Mouse (Mus musculus): Measurements from ENCODE around the gene Gucy2e.

Gene Gucy2e

GRCm38 (mm10) chr11:69236061-69236925 is 543 bp downstream of the Gucy2e start:
- no peak for DNase-seq (ENCODE audit: low spot score in 2 of 2)

- peak; percentile 23 to 43 for DNase-seq (ENCODE audit: low spot score in 2 of 2)
Measured at GRCm38 (mm10) chr11:69235285-69236060, 1.4 kb downstream of the Gucy2e start.

GRCm38 (mm10) chr11:69233141-69233540 is 3.7 kb downstream of the Gucy2e start:
- DNase-seq (ENCODE audit: low spot score in 2 of 2): no peak

- DNase-seq (ENCODE audit: low spot score in 2 of 2): no peak
Measured at GRCm38 (mm10) chr11:69230420-69230819, 6.4 kb downstream of the Gucy2e start.

- DNase-seq (ENCODE audit: low spot score in 2 of 2): no peak
Measured at GRCm38 (mm10) chr11:69225715-69226114, 11.1 kb downstream of the Gucy2e start.

- DNase-seq (ENCODE audit: low spot score in 2 of 2): no peak
Measured at GRCm38 (mm10) chr11:69223101-69223500, 13.7 kb downstream of the Gucy2e start.

- no peak for DNase-seq (ENCODE audit: low spot score in 2 of 2)
Measured at GRCm38 (mm10) chr11:69221070-69221469, 15.8 kb downstream of the Gucy2e start.

GRCm38 (mm10) chr11:69218661-69219060 is 18.2 kb downstream of the Gucy2e start:
- no peak for DNase-seq (ENCODE audit: low spot score in 2 of 2)

- DNase-seq (ENCODE audit: low spot score in 2 of 2): no peak
Measured at GRCm38 (mm10) chr11:69217411-69217810, 19.4 kb downstream of the Gucy2e start.

- peak in 1 of 2 experiments; percentile 26 for DNase-seq (ENCODE audit: low spot score in 2 of 2)
Measured at GRCm38 (mm10) chr11:69211431-69211830, 25.4 kb downstream of the Gucy2e start.

- no peak for DNase-seq (ENCODE audit: low spot score in 2 of 2)
Measured at GRCm38 (mm10) chr11:69202469-69203230, 34.2 kb downstream of the Gucy2e start.

- DNase-seq (ENCODE audit: low spot score in 2 of 2): no peak
Measured at GRCm38 (mm10) chr11:69200231-69200630, 36.6 kb downstream of the Gucy2e start.

- no peak for DNase-seq (ENCODE audit: low spot score in 2 of 2)
Measured at GRCm38 (mm10) chr11:69199251-69199650, 37.6 kb downstream of the Gucy2e start.

GRCm38 (mm10) chr11:69197743-69198142 is 39.1 kb downstream of the Gucy2e start, which contains the start of gene Alox8:
Gene Alox8, minus strand, starts transcription at chr11:69197843.
- no peak for DNase-seq (ENCODE audit: low spot score in 2 of 2)

- DNase-seq (ENCODE audit: low spot score in 2 of 2): no peak
Measured at GRCm38 (mm10) chr11:69197194-69197593, 39.6 kb downstream of the Gucy2e start.

GRCm38 (mm10) chr11:69196766-69197165 is 40.1 kb downstream of the Gucy2e start:
- DNase-seq (ENCODE audit: low spot score in 2 of 2): no peak

GRCm38 (mm10) chr11:69192840-69193239 is 44.0 kb downstream of the Gucy2e start:
- DNase-seq (ENCODE audit: low spot score in 2 of 2): no peak

- DNase-seq (ENCODE audit: low spot score in 2 of 2): no peak
Measured at GRCm38 (mm10) chr11:69185936-69186335, 50.9 kb downstream of the Gucy2e start.

GRCm38 (mm10) chr11:69185031-69185430 is 51.8 kb downstream of the Gucy2e start:
- no peak for DNase-seq (ENCODE audit: low spot score in 2 of 2)

GRCm38 (mm10) chr11:69180120-69180519 is 56.7 kb downstream of the Gucy2e start:
- no peak for DNase-seq (ENCODE audit: low spot score in 2 of 2)

GRCm38 (mm10) chr11:69179512-69179911 is 57.3 kb downstream of the Gucy2e start:
- DNase-seq (ENCODE audit: low spot score in 2 of 2): no peak

GRCm38 (mm10) chr11:69178525-69178924 is 58.3 kb downstream of the Gucy2e start:
- DNase-seq (ENCODE audit: low spot score in 2 of 2): no peak

Data from frontal cortex, postnatal 25 days (tissue).